Mouse (Mus musculus) naive thymus-derived CD4-positive, alpha-beta T cell, adult 5 months (primary cell): ENCODE results near the gene Tspyl3. TPM values are rescaled to one million over a fixed set of nuclear protein-coding genes. Genes with fewer than 3 reads are reported as not detected.

ENCODE experiments used
- polyA plus RNA-seq: library from polyadenylated mRNA; unstranded; fragments of 100-300 nt; shearing (Covaris generic); gene quantifications from one replicate; pipeline ENCODE4 v1.2.1, GENCODE M21; 2017

The Tspyl3 gene
- polyA plus RNA-seq = 10.8 TPM

DNA sequence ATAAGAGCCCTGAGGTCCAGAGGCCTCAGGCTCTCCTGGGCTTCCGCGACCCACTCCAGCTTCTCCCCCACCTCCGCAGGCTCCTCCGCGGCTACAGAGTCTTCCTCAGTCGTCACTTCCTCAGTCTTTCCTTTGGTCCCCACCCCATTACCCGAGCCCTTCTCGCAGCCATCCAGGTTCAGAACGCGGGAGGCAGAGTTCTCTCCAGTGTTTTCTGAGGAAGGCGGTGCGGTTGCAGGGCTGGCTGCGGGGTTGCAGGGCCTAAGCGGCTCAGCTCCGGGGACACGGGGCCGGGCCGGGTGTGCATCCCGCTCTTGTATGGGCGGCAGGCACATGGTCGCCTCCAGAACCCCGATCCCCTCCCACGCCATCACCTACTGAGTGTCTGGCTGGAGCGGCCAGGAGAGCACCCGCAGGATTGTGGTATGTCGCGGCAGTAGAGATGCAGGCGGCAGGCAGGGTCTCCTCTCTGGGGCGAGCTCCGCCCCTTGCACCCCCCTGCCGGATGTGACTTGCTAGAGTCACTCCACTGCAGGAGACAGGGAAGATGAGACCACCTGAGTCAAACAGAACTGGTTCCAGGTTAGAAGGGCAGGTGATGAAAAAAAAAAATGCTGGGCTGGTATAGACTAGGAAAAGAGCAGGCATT is at the start of gene Tspyl3:
TSS of gene Tspyl3 (minus strand) at position 496 of the 649 bp plus-strand sequence.

GRCm38 (mm10) chr2:153241250-153242014 is 16.2 kb upstream of the Tspyl3 start, which contains the start of the genes Plagl2 and Pofut1:
Plagl2 (minus strand) TSS chr2:153241426.
Pofut1 (plus strand) TSS chr2:153241533.

Other genes starting within 250 kb of the Tspyl3 start
- gene Pdrg1, start 210.0 kb downstream of the Tspyl3 start, polyA plus RNA-seq = 90.4 TPM
- gene Xkr7, start 193.6 kb downstream of the Tspyl3 start, polyA plus RNA-seq = not detected
- gene Ccm2l, start 159.5 kb downstream of the Tspyl3 start, polyA plus RNA-seq = not detected
- gene Hck, start 117.0 kb downstream of the Tspyl3 start, polyA plus RNA-seq = not detected
- 40.2 TPM for gene Tm9sf4, start 64.1 kb downstream of the Tspyl3 start, polyA plus RNA-seq
- 9.2 TPM for gene Plagl2, start 16.0 kb upstream of the Tspyl3 start, polyA plus RNA-seq
- gene Pofut1, start 16.1 kb upstream of the Tspyl3 start, polyA plus RNA-seq = 13.8 TPM
- gene Kif3b, start 66.0 kb upstream of the Tspyl3 start, polyA plus RNA-seq = 10.8 TPM
- 52.0 TPM for gene Asxl1, start 120.4 kb upstream of the Tspyl3 start, polyA plus RNA-seq